11 mouse cellular contexts compared by ENCODE assay signal in the genomic region with DNA sequence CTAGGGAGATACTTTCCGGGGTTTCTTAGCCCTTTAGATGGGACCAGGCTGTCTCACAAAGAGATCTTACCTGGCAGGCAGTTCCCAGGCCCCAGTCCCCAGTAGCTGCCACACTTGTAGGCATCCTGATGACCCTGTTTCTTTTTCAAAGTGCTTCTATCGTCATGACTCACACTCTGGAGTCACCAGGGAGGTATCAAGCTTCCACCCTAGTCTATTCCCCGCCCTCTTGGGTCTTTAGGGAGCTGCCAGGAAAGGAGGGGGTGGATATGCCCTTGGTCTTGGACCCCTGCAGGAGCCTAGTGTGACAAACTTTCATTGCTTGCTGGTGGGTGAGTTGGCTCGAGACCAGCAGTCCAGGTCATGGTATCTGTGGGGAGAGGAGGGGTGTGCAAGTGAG. TPM values are rescaled to one million over a fixed set of nuclear protein-coding genes. Genes with fewer than 3 reads are reported as not detected.
A peak's percentile ranks its signal among the peaks of the same experiment; 100 is the strongest.
DNase-seq lines count a peak whose midpoint lies in the region; ATAC-seq lines count a peak whose summit lies in the region.
"Had no signal": no experiment of that assay in that cellular context is flagged by ENCODE, and none has a peak within 500 bp of the region (broad histone marks: within the 10 kb centered on the region; RNA-seq: fewer than 3 reads in every experiment).

No protein-coding gene starts in this region.

- no peaks in the 10 kb centered on the region for H3K9me3 ChIP-seq in kidney, embryonic 14.5 days (ENCODE audit: control insufficient read depth, low read length)
- H3K9me3 ChIP-seq in embryonic facial prominence, embryonic 10.5 days = no peaks in the 10 kb centered on the region
- no peaks in the 10 kb centered on the region for H3K9me3 ChIP-seq in hindbrain, embryonic 15.5 days
- H3K9me3 ChIP-seq in neural tube, embryonic 13.5 days = no peaks in the 10 kb centered on the region

- no peak overlapping the region for H3K27ac ChIP-seq in kidney, embryonic 14.5 days (ENCODE audit: low read depth, low read length)
- no peak overlapping the region for H3K27ac ChIP-seq in embryonic facial prominence, embryonic 10.5 days (replicated peaks)
- no peak overlapping the region for H3K27ac ChIP-seq in hindbrain, embryonic 15.5 days (replicated peaks)
- H3K27ac ChIP-seq in neural tube, embryonic 13.5 days (replicated peaks) = no peak overlapping the region
- H3K27ac ChIP-seq: macrophage had no signal

- H3K36me3 ChIP-seq in kidney, embryonic 14.5 days (ENCODE audit: control insufficient read depth, insufficient read depth, low read length) = no peaks in the 10 kb centered on the region
- no peaks in the 10 kb centered on the region for H3K36me3 ChIP-seq in embryonic facial prominence, embryonic 10.5 days (replicated peaks)
- H3K36me3 ChIP-seq in hindbrain, embryonic 15.5 days = no peaks in the 10 kb centered on the region
- no peaks in the 10 kb centered on the region for H3K36me3 ChIP-seq in neural tube, embryonic 13.5 days

- H3K4me2 ChIP-seq in kidney, embryonic 14.5 days (replicated peaks; ENCODE audit: low read depth, low read length) = peak overlapping the region; percentile 99
- peak overlapping the region; percentile 71 for H3K4me2 ChIP-seq in hindbrain, embryonic 15.5 days
- H3K4me2 ChIP-seq in neural tube, embryonic 13.5 days = peak overlapping the region; percentile 93

- H3K27me3 ChIP-seq in kidney, embryonic 14.5 days (ENCODE audit: control insufficient read depth, insufficient read depth, low read length) = peaks cover 4% of the 10 kb centered on the region; the same call in 1 of the 2 replicates
- H3K27me3 ChIP-seq in embryonic facial prominence, embryonic 10.5 days (replicated peaks; ENCODE audit: low read depth, poor library complexity, severe bottlenecking) = peaks cover 88% of the 10 kb centered on the region
- H3K27me3 ChIP-seq in hindbrain, embryonic 15.5 days = no peaks in the 10 kb centered on the region
- H3K27me3 ChIP-seq in neural tube, embryonic 13.5 days = peaks cover 32% of the 10 kb centered on the region

- H3K4me3 ChIP-seq in kidney, embryonic 14.5 days (ENCODE audit: low read length) = no peak overlapping the region
- peak overlapping the region; percentile 17; the same call in 1 of the 2 replicates for H3K4me3 ChIP-seq in embryonic facial prominence, embryonic 10.5 days
- peak overlapping the region; percentile 69 for H3K4me3 ChIP-seq in hindbrain, embryonic 15.5 days
- H3K4me3 ChIP-seq in neural tube, embryonic 13.5 days = peak overlapping the region; percentile 76

- H3K4me1 ChIP-seq in kidney, embryonic 14.5 days (ENCODE audit: control insufficient read depth, insufficient read depth, low read length) = peaks cover 28% of the 10 kb centered on the region
- H3K4me1 ChIP-seq in embryonic facial prominence, embryonic 10.5 days = peaks cover 63% of the 10 kb centered on the region
- peaks cover 50% of the 10 kb centered on the region for H3K4me1 ChIP-seq in hindbrain, embryonic 15.5 days (replicated peaks)
- H3K4me1 ChIP-seq in neural tube, embryonic 13.5 days (replicated peaks) = peaks cover 49% of the 10 kb centered on the region

- 42% methylated on average over 4 of the region's 4 CpGs for WGBS in kidney, embryonic 14.5 days
- 46% methylated on average over 4 of the region's 4 CpGs for WGBS in embryonic facial prominence, embryonic 10.5 days
- WGBS in hindbrain, embryonic 15.5 days = 49% methylated on average over 4 of the region's 4 CpGs
- 44% methylated on average over 4 of the region's 4 CpGs for WGBS in neural tube, embryonic 13.5 days

- no peak overlapping the region for H3K9ac ChIP-seq in kidney, embryonic 14.5 days (ENCODE audit: low read depth, low read length)
- peak overlapping the region; percentile 85 for H3K9ac ChIP-seq in hindbrain, embryonic 15.5 days
- 0 out of 2 replicates have a peak overlapping the region, but pooled peaks have one; percentile 84 for H3K9ac ChIP-seq in neural tube, embryonic 13.5 days

- ATAC-seq in kidney, embryonic 14.5 days (ENCODE audit: low FRiP score, low TSS enrichment) = no peak
- no peak for ATAC-seq in hindbrain, embryonic 15.5 days (ENCODE audit: low FRiP score, low read depth)
- ATAC-seq in neural tube, embryonic 13.5 days (ENCODE audit: low read depth) = no peak

- no peak for DNase-seq in kidney, postnatal 14 days
- no peak for DNase-seq in embryonic facial prominence, embryonic 10.5 days (ENCODE audit: low spot score)
- no peak for DNase-seq in thymus, postnatal 0 days (ENCODE audit: low spot score)
- DNase-seq in frontal cortex, postnatal 10 days (ENCODE audit: low spot score in 2 of 2) = no peak
- DNase-seq in testis, postnatal 14 days (ENCODE audit: low spot score) = no peak
- DNase-seq: cerebellum, adult 18-20 months; left cerebral cortex, postnatal 4 days had no signal

RNA-seq across cellular contexts. Expression of a gene that starts 1.7 kb away (rescaled TPM):
- 5.0 and 6.4 TPM in 2 replicates for polyA plus RNA-seq in kidney, embryonic 14.5 days (2014; fragmentation: Nextera tagmentation; extraction: Ambion mirVana)
- polyA plus RNA-seq in embryonic facial prominence, embryonic 10.5 days (2016; fragmentation: Nextera tagmentation; extraction: Ambion mirVana) = 2.5 TPM in 2 replicates
- polyA plus RNA-seq in hindbrain, embryonic 15.5 days (2015; fragmentation: Nextera tagmentation; extraction: Ambion mirVana) = 29.3 and 31.3 TPM in 2 replicates
- polyA plus RNA-seq in neural tube, embryonic 13.5 days (2015; fragmentation: Nextera tagmentation; extraction: Ambion mirVana) = 9.2 and 10.4 TPM in 2 replicates
- 1.7 and 1.8 TPM in 2 replicates for polyA plus RNA-seq in thymus, postnatal 0 days (2015; fragmentation: Nextera tagmentation; extraction: Ambion mirVana)
- polyA plus RNA-seq: macrophage had no signal
